Mouse (Mus musculus) MEL (cell line): ENCODE results near the gene Rnf166.

ENCODE experiments used
- CTCF ChIP-seq, 3 experiments: IDR thresholded peaks in 2 of 3; conservative IDR thresholded peaks in 1 of 3; 2 replicates each; pipeline ENCODE4 v1.5.1; 2011 to 2012; ENCODE audit warnings: low read length in 3 of 3, low read depth in 2 of 3, mild to moderate bottlenecking in 2 of 3, improper control_type of control experiment in 1 of 3, inconsistent platforms in 1 of 3, mixed read lengths in 1 of 3, moderate library complexity in 1 of 3; ENCODE audit not compliant: control insufficient read depth in 1 of 3, insufficient read depth in 1 of 3, poor library complexity in 1 of 3, severe bottlenecking in 1 of 3
- E2F4 ChIP-seq: IDR thresholded peaks from 2 replicates; pipeline ENCODE4 v1.6.1; 2011; ENCODE audit warnings: low read depth, low read length, improper control_type of control experiment, borderline replicate concordance
- ETS1 ChIP-seq: IDR thresholded peaks from 2 replicates; pipeline ENCODE4 v1.6.1; 2012; ENCODE audit warnings: low read depth, mild to moderate bottlenecking, inconsistent platforms, low read length, improper control_type of control experiment, moderate library complexity
- GATA1 ChIP-seq: IDR thresholded peaks from 2 replicates; pipeline ENCODE4 v1.6.1; 2011; ENCODE audit warnings: low read depth, low read length, improper control_type of control experiment
- POLR2A ChIP-seq, 2 experiments: IDR thresholded peaks; 2 replicates each; pipeline ENCODE4 v1.6.1; 2011 to 2012; ENCODE audit warnings: low read length in 2 of 2, mild to moderate bottlenecking in 2 of 2, control low read depth in 1 of 2, improper control_type of control experiment in 1 of 2, low read depth in 1 of 2, moderate library complexity in 1 of 2; ENCODE audit not compliant: control insufficient read depth in 1 of 2, insufficient read depth in 1 of 2, poor library complexity in 1 of 2
- TBP ChIP-seq: IDR thresholded peaks from 2 replicates; pipeline ENCODE4 v1.8.0; 2011; ENCODE audit warnings: low read depth, low read length, improper control_type of control experiment
- USF2 ChIP-seq, 2 experiments: IDR thresholded peaks; 2 replicates each; pipeline ENCODE4 v1.6.1; 2011 to 2012; ENCODE audit warnings: improper control_type of control experiment in 2 of 2, low read length in 2 of 2, borderline replicate concordance in 1 of 2, inconsistent platforms in 1 of 2, low read depth in 1 of 2, mild to moderate bottlenecking in 1 of 2; ENCODE audit not compliant: insufficient read depth in 1 of 2

DNA sequence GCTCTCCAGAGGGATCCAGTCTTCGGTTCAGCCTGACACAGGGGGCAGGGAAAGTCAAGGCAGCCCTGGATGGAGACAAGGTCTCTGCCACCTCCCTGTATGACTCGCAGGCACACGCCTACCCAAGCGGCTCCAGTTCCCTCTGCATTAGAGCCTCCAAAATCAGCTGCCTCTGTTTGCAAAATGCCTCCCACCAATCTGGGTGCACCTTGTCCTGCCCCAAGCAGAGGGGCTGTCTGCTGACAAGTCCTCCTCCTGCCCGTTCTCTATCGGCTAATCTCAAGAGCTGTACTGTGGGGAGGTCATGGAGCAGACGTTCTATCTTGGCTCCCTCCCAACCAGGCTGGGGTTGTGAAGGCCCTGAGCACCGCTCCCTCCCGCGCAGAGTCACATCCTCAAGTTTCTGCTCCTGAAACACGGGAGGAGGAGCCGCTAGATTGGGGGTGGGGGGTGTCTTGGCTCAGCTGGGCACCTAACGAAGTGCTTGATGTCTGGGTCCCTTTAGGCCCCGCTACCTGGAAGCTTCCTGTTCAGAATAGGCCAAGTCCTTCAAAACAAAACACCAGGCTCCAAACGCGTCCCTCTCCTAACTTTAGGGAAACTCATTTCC, 808 bp downstream of the Rnf166 start:
- no peak for TF ChIP-seq E2F4
- TF ChIP-seq CTCF (IDR thresholded peaks at IDR 0.05 in 2 of 3, conservative IDR thresholded peaks at IDR 0.05 in 1 of 3; ENCODE audit: control insufficient read depth in 1 of 3, insufficient read depth in 1 of 3, low read depth in 2 of 3, low read length in 3 of 3, poor library complexity in 1 of 3, severe bottlenecking in 1 of 3), result no peak
- no peak for TF ChIP-seq USF2 (IDR thresholded peaks at IDR 0.05; ENCODE audit: borderline replicate concordance in 1 of 2, insufficient read depth in 1 of 2, low read depth in 1 of 2, low read length in 2 of 2)
- TF ChIP-seq ETS1, result peak; percentile 16; the same call in 1 of the 2 replicates
- no peak for TF ChIP-seq POLR2A (IDR thresholded peaks at IDR 0.05; ENCODE audit: control insufficient read depth in 1 of 2, insufficient read depth in 1 of 2, low read depth in 1 of 2, low read length in 2 of 2, poor library complexity in 1 of 2)
- no peak for TF ChIP-seq TBP
- TF ChIP-seq GATA1, result no peak
